Mouse (Mus musculus): ENCODE measurements at regions not wholly inside any gene's neighbourhood (a gene's known extent, or its start where the extent isn't known, plus 50 kb on each side); places are given as distances from the start of the nearest gene placed in this dataset.
A peak's percentile ranks its signal among the peaks of the same experiment; 100 is the strongest.

DNA sequence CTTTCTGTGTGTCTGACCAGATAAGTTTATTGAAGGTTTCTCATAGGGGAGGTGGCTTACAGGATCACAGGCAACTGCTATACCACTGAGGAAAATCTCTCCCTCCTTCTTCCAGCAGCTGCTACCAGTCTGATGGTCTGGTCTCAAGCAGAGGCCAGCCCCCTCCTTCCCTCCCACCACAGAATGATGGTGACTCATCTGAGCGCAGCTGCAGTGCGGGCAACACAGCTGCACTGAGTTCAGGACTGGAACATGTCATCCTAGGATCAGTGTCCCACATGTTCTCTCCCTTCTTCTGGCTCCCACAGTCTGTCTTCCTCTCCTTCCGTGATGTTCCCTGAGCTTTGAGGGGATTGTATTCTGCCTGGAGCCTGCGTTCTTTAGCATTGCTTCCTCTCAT, 375.1 kb upstream of the Zmiz1 start:
- no peak overlapping the region for H3K9ac ChIP-seq (replicated peaks; ENCODE audit: low read length)
- no peak overlapping the region for H3K27ac ChIP-seq (ENCODE audit: low read length)
- H3K27me3 ChIP-seq (ENCODE audit: insufficient read depth, low read length) = no peaks in the 10 kb centered on the region
- no peaks in the 10 kb centered on the region for H3K36me3 ChIP-seq (ENCODE audit: insufficient read depth, low read length)
- H3K4me3 ChIP-seq (ENCODE audit: low read length) = no peak overlapping the region
- no peak overlapping the region for H3K4me2 ChIP-seq (replicated peaks; ENCODE audit: low read depth, low read length)
- no peaks in the 10 kb centered on the region for H3K9me3 ChIP-seq (ENCODE audit: low read length)
- H3K4me1 ChIP-seq (ENCODE audit: insufficient read depth, low read length) = no peaks in the 10 kb centered on the region
- 84% methylated on average over 4 of the region's 4 CpGs for WGBS
- no peak for ATAC-seq (ENCODE audit: low FRiP score, low TSS enrichment)

DNA sequence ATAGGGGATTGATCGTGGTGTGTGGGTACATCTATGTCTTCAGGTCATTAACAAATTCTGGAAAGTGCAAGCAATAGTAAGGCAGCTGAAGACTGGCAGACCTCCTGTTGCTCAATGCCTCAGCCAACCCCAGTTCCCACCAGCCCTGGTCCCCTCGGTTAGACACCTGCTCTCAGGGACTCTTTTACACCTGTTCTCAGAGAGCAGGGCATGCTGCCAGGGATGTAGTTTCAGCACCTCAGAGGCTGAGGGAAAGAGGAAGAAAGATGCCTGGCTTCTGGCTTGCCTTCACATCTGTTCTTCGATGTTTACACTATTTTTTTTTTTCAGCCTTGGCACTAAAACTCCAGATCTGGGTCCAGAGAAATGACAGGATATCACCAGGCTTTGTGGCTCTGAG, 362.2 kb upstream of the Zmiz1 start:
- Histone ChIP-seq H3K4me3 (ENCODE audit: low read length) (no peak overlapping the region), H3K27me3 (ENCODE audit: insufficient read depth, low read length) (no peaks in the 10 kb centered on the region), H3K36me3 (ENCODE audit: insufficient read depth, low read length) (no peaks in the 10 kb centered on the region), H3K4me2 (replicated peaks; ENCODE audit: low read depth, low read length) (no peak overlapping the region), H3K4me1 (ENCODE audit: insufficient read depth, low read length) (peaks cover 4% of the 10 kb centered on the region; the same call in 1 of the 2 replicates), H3K27ac (ENCODE audit: low read length) (no peak overlapping the region), H3K9me3 (ENCODE audit: low read length) (peaks cover 8% of the 10 kb centered on the region; the same call in 1 of the 2 replicates), H3K9ac (replicated peaks; ENCODE audit: low read length) (no peak overlapping the region)
- WGBS = 83% methylated on average over 3 of the region's 3 CpGs
- no peak for ATAC-seq (ENCODE audit: low FRiP score, low TSS enrichment)

DNA sequence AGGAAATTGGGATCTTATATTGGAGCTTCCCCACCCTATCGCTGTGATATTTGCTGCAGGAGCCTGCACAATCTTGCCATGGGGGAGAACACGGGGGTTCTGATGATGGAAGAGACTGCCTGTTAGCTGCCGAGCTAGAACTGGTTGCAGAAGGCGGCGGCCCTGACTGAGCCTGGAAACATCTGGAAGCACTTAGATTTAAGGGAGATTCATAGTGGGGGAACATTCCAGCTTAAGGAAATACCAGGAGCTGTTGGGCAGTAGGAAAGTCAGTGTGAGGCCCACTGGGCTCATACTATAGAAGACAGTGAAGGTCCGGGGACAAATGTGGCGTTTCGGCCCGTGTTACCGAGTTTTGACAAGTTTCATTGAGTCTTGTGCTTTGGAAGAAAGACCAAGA, 353.6 kb upstream of the Zmiz1 start:
- Histone ChIP-seq H3K9me3 (ENCODE audit: low read length) (no peaks in the 10 kb centered on the region), H3K4me2 (replicated peaks; ENCODE audit: low read depth, low read length) (no peak overlapping the region), H3K27me3 (ENCODE audit: insufficient read depth, low read length) (no peaks in the 10 kb centered on the region), H3K27ac (ENCODE audit: low read length) (no peak overlapping the region), H3K4me1 (ENCODE audit: insufficient read depth, low read length) (peaks cover 38% of the 10 kb centered on the region), H3K4me3 (ENCODE audit: low read length) (no peak overlapping the region), H3K9ac (replicated peaks; ENCODE audit: low read length) (no peak overlapping the region), H3K36me3 (ENCODE audit: insufficient read depth, low read length) (no peaks in the 10 kb centered on the region)
- ATAC-seq (ENCODE audit: low FRiP score, low TSS enrichment) = no peak
- 79% methylated on average over 10 of the region's 10 CpGs for WGBS

DNA sequence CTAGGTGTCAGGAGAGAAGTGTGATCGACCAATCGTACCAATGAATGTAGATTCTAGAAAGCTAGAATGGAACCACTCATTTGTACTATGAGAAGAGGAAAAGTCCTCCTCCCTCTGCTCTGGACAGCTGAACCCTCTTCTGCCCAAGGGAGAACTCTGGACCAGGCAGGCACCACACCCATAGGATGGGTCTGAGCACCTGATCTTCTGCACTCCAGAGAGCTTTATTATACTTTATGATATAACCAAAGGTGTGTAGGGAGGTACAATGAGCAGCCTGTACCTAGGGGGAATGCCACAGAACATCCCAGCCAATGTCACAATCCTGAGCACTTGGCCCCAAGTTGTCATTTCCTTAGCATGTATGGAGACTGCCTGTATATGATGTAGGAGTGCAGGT, 352.5 kb upstream of the Zmiz1 start:
- Histone ChIP-seq H3K36me3 (ENCODE audit: insufficient read depth, low read length) (no peaks in the 10 kb centered on the region), H3K9me3 (ENCODE audit: low read length) (no peaks in the 10 kb centered on the region), H3K4me1 (ENCODE audit: insufficient read depth, low read length) (peaks cover 37% of the 10 kb centered on the region), H3K9ac (replicated peaks; ENCODE audit: low read length) (no peak overlapping the region), H3K27ac (ENCODE audit: low read length) (no peak overlapping the region), H3K4me2 (replicated peaks; ENCODE audit: low read depth, low read length) (no peak overlapping the region), H3K27me3 (ENCODE audit: insufficient read depth, low read length) (no peaks in the 10 kb centered on the region), H3K4me3 (ENCODE audit: low read length) (no peak overlapping the region)
- WGBS = 93% methylated on average over 2 of the region's 2 CpGs
- no peak for ATAC-seq (ENCODE audit: low FRiP score, low TSS enrichment)

DNA sequence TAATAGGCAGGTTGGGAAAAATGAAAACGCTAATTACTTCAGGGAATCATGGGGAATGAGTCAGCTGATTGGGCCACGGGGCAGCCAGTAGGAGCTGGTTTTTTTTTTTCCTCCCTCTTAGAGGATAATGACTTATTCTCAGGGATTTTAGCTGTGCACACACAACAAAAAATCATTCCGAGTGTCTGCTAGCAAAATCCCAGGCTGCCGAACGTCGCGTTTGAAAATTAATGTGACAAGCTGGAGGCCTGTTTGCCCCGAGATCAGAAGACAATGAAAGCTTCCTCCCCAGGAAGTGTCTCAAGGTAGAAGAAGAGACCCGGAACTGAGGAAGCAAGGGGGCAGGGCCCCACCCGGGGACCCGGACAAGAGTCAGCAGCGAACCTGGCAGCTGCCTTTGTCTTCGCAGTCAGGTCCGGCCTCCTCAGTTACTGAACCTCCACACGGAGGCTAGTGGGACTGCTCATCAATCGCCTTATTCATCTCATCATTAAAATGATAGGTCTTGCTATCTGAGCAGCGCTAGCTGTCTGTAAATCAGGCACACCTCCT, 350.8 kb upstream of the Zmiz1 start:
- peak overlapping the region; percentile 65 for H3K9ac ChIP-seq (replicated peaks; ENCODE audit: low read length)

DNA sequence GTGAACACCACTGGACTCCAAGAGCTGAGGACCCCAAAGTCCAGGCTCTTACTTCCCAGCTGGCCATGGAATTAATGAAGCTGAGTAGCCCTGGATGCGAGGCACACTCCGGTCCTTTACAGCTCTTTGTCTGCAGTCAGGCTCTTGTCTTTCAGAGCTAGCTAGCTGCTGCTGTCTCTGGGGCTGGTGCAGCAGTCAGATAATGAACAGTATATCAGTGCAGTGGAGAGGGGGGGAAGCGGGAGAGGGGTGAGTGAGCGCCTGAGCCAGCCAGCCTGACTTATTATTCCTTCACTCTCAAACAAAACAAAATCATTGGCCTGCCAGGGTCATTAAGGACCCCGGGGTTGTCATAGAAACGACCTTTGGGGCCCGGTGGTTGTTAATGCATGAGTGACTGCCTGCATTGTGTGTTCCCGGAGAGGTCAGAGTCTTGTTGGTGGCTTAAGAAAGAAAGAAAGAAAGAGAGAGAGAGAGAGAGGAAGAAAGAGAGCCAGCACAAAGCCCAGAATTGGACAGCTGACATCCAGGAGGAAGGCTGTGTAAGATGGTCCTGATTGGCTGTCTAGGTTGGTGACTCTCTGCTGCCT, 350.2 kb upstream of the Zmiz1 start:
- peak overlapping the region; percentile 97 for H3K27ac ChIP-seq (ENCODE audit: low read length)
- H3K4me2 ChIP-seq (replicated peaks; ENCODE audit: low read depth, low read length) = peak overlapping the region; percentile 52
- no peaks in the 10 kb centered on the region for H3K9me3 ChIP-seq (ENCODE audit: low read length)
- H3K4me1 ChIP-seq (ENCODE audit: insufficient read depth, low read length) = peaks cover 39% of the 10 kb centered on the region
- WGBS = 2% methylated on average over 8 of the region's 8 CpGs
- ATAC-seq (ENCODE audit: low FRiP score, low TSS enrichment) = peak; percentile 96
- no peaks in the 10 kb centered on the region for H3K27me3 ChIP-seq (ENCODE audit: insufficient read depth, low read length)
- peak overlapping the region; percentile 65 for H3K9ac ChIP-seq (replicated peaks; ENCODE audit: low read length)
- H3K4me3 ChIP-seq (ENCODE audit: low read length) = peak overlapping the region; percentile 25; the same call in 1 of the 2 replicates
- H3K36me3 ChIP-seq (ENCODE audit: insufficient read depth, low read length) = no peaks in the 10 kb centered on the region

More for the DNA sequence above, 350.8 kb upstream of the Zmiz1 start:
- Histone ChIP-seq H3K9me3 (ENCODE audit: low read length) (no peaks in the 10 kb centered on the region), H3K4me1 (ENCODE audit: insufficient read depth, low read length) (peaks cover 37% of the 10 kb centered on the region), H3K36me3 (ENCODE audit: insufficient read depth, low read length) (no peaks in the 10 kb centered on the region), H3K4me2 (replicated peaks; ENCODE audit: low read depth, low read length) (peak overlapping the region; percentile 52), H3K27ac (ENCODE audit: low read length) (peak overlapping the region; percentile 97), H3K27me3 (ENCODE audit: insufficient read depth, low read length) (no peaks in the 10 kb centered on the region), H3K4me3 (ENCODE audit: low read length) (peak overlapping the region; percentile 25; the same call in 1 of the 2 replicates)
- peak; percentile 26 for ATAC-seq (ENCODE audit: low FRiP score, low TSS enrichment)
- WGBS = 7% methylated on average over 17 of the region's 17 CpGs

DNA sequence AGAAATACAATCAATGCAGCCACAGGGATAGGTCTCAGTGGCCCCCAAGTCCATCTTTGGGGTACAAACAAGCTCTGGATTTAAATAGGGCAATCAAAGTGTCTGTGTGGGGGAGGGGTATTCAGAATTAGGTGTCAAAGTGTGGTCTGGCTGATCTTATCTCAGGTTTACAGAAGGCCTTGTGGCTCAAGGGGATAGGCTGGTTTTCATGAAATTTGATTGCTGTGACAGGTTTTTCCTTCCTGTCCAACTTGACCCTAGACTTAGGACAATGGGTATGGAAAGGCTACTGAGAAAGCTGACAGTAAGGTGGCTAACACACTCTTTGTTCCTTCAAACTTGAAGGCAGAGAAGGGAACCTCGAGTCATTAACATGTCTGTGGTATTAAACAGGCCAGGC, 349.3 kb upstream of the Zmiz1 start:
- H3K27ac ChIP-seq (ENCODE audit: low read length) = peak overlapping the region; percentile 97
- no peaks in the 10 kb centered on the region for H3K27me3 ChIP-seq (ENCODE audit: insufficient read depth, low read length)
- ATAC-seq (ENCODE audit: low FRiP score, low TSS enrichment) = no peak
- H3K9me3 ChIP-seq (ENCODE audit: low read length) = no peaks in the 10 kb centered on the region
- 15% methylated on average over 1 of the region's 1 CpGs for WGBS
- H3K4me2 ChIP-seq (replicated peaks; ENCODE audit: low read depth, low read length) = 0 out of 2 replicates have a peak overlapping the region, but pooled peaks have one; percentile 52
- H3K9ac ChIP-seq (replicated peaks; ENCODE audit: low read length) = no peak overlapping the region
- peaks cover 39% of the 10 kb centered on the region for H3K4me1 ChIP-seq (ENCODE audit: insufficient read depth, low read length)
- no peaks in the 10 kb centered on the region for H3K36me3 ChIP-seq (ENCODE audit: insufficient read depth, low read length)
- H3K4me3 ChIP-seq (ENCODE audit: low read length) = no peak overlapping the region

DNA sequence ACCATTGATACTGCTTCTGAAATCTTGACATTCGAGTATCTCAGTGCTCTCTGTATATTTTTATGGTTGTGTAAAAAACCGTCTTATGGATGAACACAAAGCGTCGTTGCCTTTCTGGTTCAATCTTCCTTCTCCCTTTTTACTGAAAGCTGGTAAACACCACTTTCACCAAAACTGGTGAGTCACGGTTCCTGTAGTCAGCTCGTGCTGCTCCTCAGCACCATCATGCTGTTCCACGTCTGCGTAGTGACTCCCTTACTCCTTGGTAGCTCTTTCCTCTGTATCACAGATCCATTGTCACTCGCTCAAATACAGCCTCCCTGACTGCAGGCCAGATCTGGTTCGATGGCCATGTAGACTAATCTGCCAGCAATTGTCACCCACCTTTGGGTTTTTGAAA, 346.2 kb upstream of the Zmiz1 start:
- H3K4me1 ChIP-seq (ENCODE audit: insufficient read depth, low read length) = peaks cover 36% of the 10 kb centered on the region
- 0 out of 2 replicates have a peak, but pooled peaks cover under 1% of the 10 kb centered on the region for H3K9me3 ChIP-seq (ENCODE audit: low read length)
- H3K27ac ChIP-seq (ENCODE audit: low read length) = 0 out of 2 replicates have a peak overlapping the region, but pooled peaks have one; percentile 4
- 69% methylated on average over 10 of the region's 10 CpGs for WGBS
- no peaks in the 10 kb centered on the region for H3K27me3 ChIP-seq (ENCODE audit: insufficient read depth, low read length)
- H3K9ac ChIP-seq (replicated peaks; ENCODE audit: low read length) = no peak overlapping the region
- ATAC-seq (ENCODE audit: low FRiP score, low TSS enrichment) = no peak
- no peak overlapping the region for H3K4me2 ChIP-seq (replicated peaks; ENCODE audit: low read depth, low read length)
- no peaks in the 10 kb centered on the region for H3K36me3 ChIP-seq (ENCODE audit: insufficient read depth, low read length)
- no peak overlapping the region for H3K4me3 ChIP-seq (ENCODE audit: low read length)

DNA sequence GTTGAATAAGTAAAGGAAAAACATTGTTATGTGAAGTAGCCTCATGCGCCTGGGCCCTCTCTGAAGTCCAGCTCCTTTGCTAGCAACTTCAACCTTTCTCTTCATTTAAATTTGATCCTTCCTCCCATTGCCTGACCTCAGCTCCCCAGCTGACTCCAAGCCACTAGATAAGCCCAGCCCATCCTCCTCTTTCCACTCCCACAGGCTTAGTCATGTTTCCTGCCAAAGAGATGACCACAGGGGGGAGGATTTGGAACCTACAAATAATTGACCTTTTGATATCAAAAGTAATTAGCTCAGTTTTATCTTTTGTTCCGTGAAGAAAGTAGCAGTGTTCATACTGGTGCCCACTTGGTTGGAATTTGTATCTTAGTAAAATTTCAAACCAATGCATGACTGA, 345.7 kb upstream of the Zmiz1 start:
- no peak overlapping the region for H3K27ac ChIP-seq (ENCODE audit: low read length)
- H3K4me3 ChIP-seq (ENCODE audit: low read length) = no peak overlapping the region
- no peaks in the 10 kb centered on the region for H3K27me3 ChIP-seq (ENCODE audit: insufficient read depth, low read length)
- 45% methylated on average over 2 of the region's 2 CpGs for WGBS
- no peak overlapping the region for H3K4me2 ChIP-seq (replicated peaks; ENCODE audit: low read depth, low read length)
- H3K9ac ChIP-seq (replicated peaks; ENCODE audit: low read length) = no peak overlapping the region
- H3K36me3 ChIP-seq (ENCODE audit: insufficient read depth, low read length) = no peaks in the 10 kb centered on the region
- no peak for ATAC-seq (ENCODE audit: low FRiP score, low TSS enrichment)
- 0 out of 2 replicates have a peak, but pooled peaks cover 3% of the 10 kb centered on the region for H3K9me3 ChIP-seq (ENCODE audit: low read length)
- H3K4me1 ChIP-seq (ENCODE audit: insufficient read depth, low read length) = peaks cover 31% of the 10 kb centered on the region

DNA sequence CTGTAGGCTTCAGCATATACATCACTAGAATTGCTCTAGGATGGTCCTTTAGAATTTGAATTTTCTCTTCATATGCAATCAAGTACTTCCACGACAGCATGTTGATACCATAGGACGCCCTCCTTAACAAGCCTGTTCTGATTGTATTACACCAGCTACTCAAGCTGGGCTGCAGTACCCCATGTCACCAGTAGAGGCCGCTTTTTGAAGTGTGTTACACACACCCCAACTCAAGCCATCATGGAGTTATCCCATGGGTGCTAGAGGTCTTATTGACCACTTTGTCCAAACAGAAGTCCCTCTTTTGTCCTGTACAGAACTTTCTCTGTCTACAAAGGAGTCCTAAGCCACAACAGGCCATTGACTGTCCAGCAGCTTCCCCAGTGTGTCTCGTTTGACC, 342.6 kb upstream of the Zmiz1 start:
- Histone ChIP-seq H3K4me2 (replicated peaks; ENCODE audit: low read depth, low read length) (no peak overlapping the region), H3K4me1 (ENCODE audit: insufficient read depth, low read length) (peaks cover 14% of the 10 kb centered on the region), H3K9ac (replicated peaks; ENCODE audit: low read length) (no peak overlapping the region), H3K27ac (ENCODE audit: low read length) (no peak overlapping the region), H3K36me3 (ENCODE audit: insufficient read depth, low read length) (no peaks in the 10 kb centered on the region), H3K27me3 (ENCODE audit: insufficient read depth, low read length) (no peaks in the 10 kb centered on the region), H3K4me3 (ENCODE audit: low read length) (no peak overlapping the region), H3K9me3 (ENCODE audit: low read length) (0 out of 2 replicates have a peak, but pooled peaks cover 3% of the 10 kb centered on the region)
- no peak for ATAC-seq (ENCODE audit: low FRiP score, low TSS enrichment)
- WGBS = 55% methylated on average over 4 of the region's 4 CpGs

Measured in kidney, embryonic 16.5 days (tissue).